Mouse (Mus musculus) limb, embryonic 10.5 days (tissue): Measurements from ENCODE around the gene Gpr146. TPM values are rescaled to one million over a fixed set of nuclear protein-coding genes. Genes with fewer than 3 reads are reported as not detected.

Experiments
- DNase-seq: peaks from one replicate; pipeline ENCODE4 v3.0.0-alpha.2; 2017; ENCODE audit warnings: low spot score
- H3K27ac ChIP-seq: fragments of 300-500 bp; sonication (generic); 2 replicates; pipeline ENCODE4 v1.5.1; 2016; ENCODE audit warnings: mild to moderate bottlenecking
- H3K27me3 ChIP-seq: fragments of 300-500 bp; sonication (generic); 2 replicates; pipeline ENCODE4 v1.6.1; 2016; ENCODE audit warnings: low read depth, mild to moderate bottlenecking; ENCODE audit not compliant: poor library complexity, severe bottlenecking
- H3K36me3 ChIP-seq: fragments of 300-500 bp; sonication (generic); 2 replicates; pipeline ENCODE4 v1.6.1; 2016; ENCODE audit warnings: mild to moderate bottlenecking, moderate library complexity
- H3K4me1 ChIP-seq: fragments of 300-500 bp; sonication (generic); 2 replicates; pipeline ENCODE4 v1.6.1; 2016
- H3K4me3 ChIP-seq: fragments of 300-500 bp; sonication (generic); 2 replicates; pipeline ENCODE4 v1.5.1; 2016; ENCODE audit warnings: mild to moderate bottlenecking, moderate library complexity
- H3K9me3 ChIP-seq: fragments of 300-500 bp; sonication (generic); replicated peaks from 2 replicates; pipeline ENCODE4 v1.6.1; 2016; ENCODE audit warnings: mild to moderate bottlenecking
- WGBS: fragments of 180-500 bp; shearing (Covaris S2); methylation state at CpG from one replicate; pipeline ENCODE4 v1.1.7; 2016; 5-methylcytosine and 5-hydroxymethylcytosine counted together
- polyA plus RNA-seq: library from polyadenylated mRNA; unstranded; fragments of >200 nt; fragmentation: Nextera tagmentation; extraction: Ambion mirVana; gene quantifications from 2 replicates; pipeline ENCODE4 v1.2.1, GENCODE M21; 2016

Gpr146 gene
- polyA plus RNA-seq, 1 experiment from 2014 or later, result 2.3 TPM

DNA sequence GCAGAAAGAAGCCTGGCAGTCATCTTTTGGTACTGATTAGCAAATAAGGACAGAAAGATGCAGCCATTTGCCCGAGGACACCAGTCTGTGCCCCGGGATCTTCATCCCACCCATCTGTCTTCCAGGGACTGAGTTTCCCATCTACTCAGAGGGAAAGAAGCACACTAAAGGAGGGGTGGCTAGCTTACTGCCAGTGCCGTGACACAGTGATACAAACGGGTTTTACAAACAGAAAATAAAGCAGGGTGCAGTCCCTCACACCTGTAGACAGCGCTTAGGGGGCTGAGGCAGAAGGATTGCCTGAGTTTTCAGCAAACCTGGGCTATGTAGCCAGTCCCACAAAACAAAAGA, 32.2 kb upstream of the Gpr146 start:
- Histone ChIP-seq H3K27ac (peak overlapping the region; percentile 89; the same call in 1 of the 2 replicates), H3K36me3 (peaks cover 25% of the 10 kb centered on the region), H3K27me3 (no peaks in the 10 kb centered on the region), H3K9me3 (no peaks in the 10 kb centered on the region), H3K4me3 (peak overlapping the region; percentile 87), H3K4me1 (peaks cover 19% of the 10 kb centered on the region)
- 11% methylated on average over 5 of the region's 5 CpGs for WGBS
- no peak for DNase-seq

DNA sequence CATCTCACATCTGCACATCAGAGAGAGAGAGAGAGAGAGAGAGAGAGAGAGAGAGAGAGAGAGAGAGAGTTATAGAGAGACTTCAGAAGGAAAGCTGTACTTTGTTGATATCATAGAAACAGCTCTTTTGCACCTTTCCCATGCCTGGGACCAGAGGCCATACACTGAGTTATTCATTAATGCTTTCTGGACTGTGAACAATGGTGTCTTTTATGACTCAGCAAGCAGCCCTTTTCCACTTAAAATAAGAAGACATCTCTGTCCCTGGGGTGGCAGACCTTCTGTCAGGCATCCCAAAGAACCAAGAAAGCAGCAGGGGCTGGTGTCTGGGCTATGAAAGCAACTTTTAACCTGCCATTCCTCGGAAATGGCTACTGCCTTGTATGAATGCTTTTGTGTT, 30.3 kb upstream of the Gpr146 start:
- no peak for DNase-seq
- Histone ChIP-seq H3K27me3 (peaks cover 17% of the 10 kb centered on the region), H3K4me1 (peaks cover 36% of the 10 kb centered on the region), H3K9me3 (no peaks in the 10 kb centered on the region), H3K27ac (no peak overlapping the region), H3K36me3 (peaks cover 8% of the 10 kb centered on the region), H3K4me3 (no peak overlapping the region)
- WGBS, result 74% methylated on average over 1 of the region's 1 CpGs

DNA sequence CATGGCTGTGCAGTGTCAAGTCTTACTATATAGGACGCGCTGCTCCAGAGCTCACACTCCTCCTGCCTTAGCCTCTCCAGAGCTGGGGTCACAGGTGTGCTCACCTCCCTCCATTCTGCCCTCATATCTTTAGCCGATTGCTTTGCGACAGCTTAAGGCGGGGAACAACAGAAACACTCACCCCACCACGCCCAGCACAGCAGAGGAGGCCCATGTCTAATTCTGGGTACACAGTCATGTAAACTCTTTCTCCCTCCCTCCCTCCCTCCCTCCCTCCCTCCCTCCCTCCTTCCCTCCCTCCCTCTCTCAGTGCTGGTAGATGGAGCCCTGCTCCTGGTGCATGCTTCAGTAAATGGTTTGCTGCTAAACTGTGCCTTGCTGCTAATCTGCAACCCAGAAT, 27.8 kb upstream of the Gpr146 start:
- WGBS, result 84% methylated on average over 6 of the region's 6 CpGs
- peaks cover 27% of the 10 kb centered on the region for H3K27me3 ChIP-seq
- H3K27ac ChIP-seq, result no peak overlapping the region
- no peak for DNase-seq
- H3K36me3 ChIP-seq, result no peaks in the 10 kb centered on the region
- no peaks in the 10 kb centered on the region for H3K9me3 ChIP-seq
- peaks cover 29% of the 10 kb centered on the region for H3K4me1 ChIP-seq
- no peak overlapping the region for H3K4me3 ChIP-seq

DNA sequence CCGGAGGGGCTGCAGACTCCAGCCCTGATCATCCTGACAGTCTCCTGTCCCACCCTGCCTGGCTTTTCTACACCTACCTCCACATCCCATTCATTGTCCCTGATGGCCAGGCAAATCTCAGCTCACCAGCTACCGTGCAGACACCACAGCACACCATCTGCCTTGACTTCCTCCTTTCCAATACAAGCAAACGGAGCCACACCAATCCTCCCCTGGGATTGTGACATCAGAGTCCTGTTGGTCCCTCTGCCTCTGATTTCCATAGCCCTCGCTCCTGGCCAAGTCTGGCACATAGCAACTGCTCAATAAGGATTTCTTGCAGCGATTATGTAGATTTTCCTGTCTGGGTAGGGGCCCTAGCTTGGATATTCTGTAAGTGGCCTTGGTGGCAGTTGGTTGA, 26.4 kb upstream of the Gpr146 start, which contains the start of gene Cox19:
Gene Cox19 (minus strand): TSS at position 285 of the 400 bp plus-strand sequence.
- WGBS, result 52% methylated on average over 5 of the region's 5 CpGs
- H3K4me3 ChIP-seq, result 0 out of 2 replicates have a peak within 1 kb of the TSS, but pooled peaks have one; percentile 1

DNA sequence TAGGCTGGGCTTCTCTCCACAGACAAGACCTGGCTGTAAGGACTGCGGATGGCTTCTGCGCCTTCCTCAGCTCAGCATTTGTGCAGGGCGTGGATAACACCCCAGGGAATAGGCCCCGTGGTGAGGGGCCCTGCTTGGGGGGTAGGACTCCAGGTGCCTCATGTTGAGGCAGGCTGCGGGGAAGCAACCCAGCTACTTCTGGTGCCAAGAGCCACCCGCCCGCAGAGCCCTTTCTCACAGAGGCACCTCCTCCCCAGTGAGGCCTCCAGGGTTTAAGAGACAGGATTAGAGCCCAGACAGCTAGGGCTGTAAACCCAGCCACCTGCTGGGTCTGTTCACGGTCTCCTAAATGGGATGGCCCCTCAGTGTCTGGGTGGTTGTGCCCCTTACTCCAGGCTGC, 25.9 kb upstream of the Gpr146 start:
- DNase-seq, result no peak
- Histone ChIP-seq H3K9me3 (no peaks in the 10 kb centered on the region), H3K4me3 (0 out of 2 replicates have a peak overlapping the region, but pooled peaks have one; percentile 1), H3K4me1 (peaks cover 28% of the 10 kb centered on the region), H3K27me3 (peaks cover 31% of the 10 kb centered on the region), H3K27ac (peak overlapping the region; percentile 19), H3K36me3 (no peaks in the 10 kb centered on the region)
- WGBS, result 27% methylated on average over 8 of the region's 8 CpGs

More for the DNA sequence above, 26.4 kb upstream of the Gpr146 start, which contains the start of gene Cox19:
- H3K4me1 ChIP-seq, result peaks cover 25% of the 10 kb centered on the region
- H3K36me3 ChIP-seq, result no peaks in the 10 kb centered on the region
- no peaks in the 10 kb centered on the region for H3K9me3 ChIP-seq
- peaks cover 29% of the 10 kb centered on the region for H3K27me3 ChIP-seq
- DNase-seq, result no peak
- peak within 1 kb of the TSS; percentile 19 for H3K27ac ChIP-seq

DNA sequence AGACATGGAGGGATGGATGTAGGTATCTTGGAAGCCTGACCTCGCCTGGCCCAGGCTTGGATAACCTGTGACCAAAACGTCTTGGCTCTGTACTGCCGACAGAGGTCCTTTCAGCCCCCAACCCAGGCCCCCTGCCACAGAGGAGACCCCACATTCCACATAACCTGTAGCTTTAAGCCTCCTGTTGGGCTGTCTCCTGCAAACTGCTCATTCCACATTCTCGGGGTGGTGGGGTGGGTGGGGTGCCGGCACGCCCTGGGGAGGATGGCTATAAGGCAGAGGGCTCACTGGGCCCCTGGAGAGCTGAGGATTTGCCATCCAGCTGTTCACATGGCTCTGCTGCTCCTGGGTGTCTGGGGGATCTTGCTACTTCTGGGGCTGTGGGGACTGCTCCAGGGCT, 25.2 kb upstream of the Gpr146 start, which contains the start of gene Cyp2w1:
Gene Cyp2w1 (plus strand): TSS at position 301 of the 400 bp plus-strand sequence.
- Histone ChIP-seq H3K4me3 (0 out of 2 replicates have a peak within 1 kb of the TSS, but pooled peaks have one; percentile 1), H3K36me3 (no peaks in the 10 kb centered on the region), H3K27me3 (peaks cover 31% of the 10 kb centered on the region), H3K4me1 (peaks cover 35% of the 10 kb centered on the region), H3K9me3 (no peaks in the 10 kb centered on the region), H3K27ac (peak within 1 kb of the TSS; percentile 19)
- WGBS, result 54% methylated on average over 6 of the region's 6 CpGs
- DNase-seq, result no peak

DNA sequence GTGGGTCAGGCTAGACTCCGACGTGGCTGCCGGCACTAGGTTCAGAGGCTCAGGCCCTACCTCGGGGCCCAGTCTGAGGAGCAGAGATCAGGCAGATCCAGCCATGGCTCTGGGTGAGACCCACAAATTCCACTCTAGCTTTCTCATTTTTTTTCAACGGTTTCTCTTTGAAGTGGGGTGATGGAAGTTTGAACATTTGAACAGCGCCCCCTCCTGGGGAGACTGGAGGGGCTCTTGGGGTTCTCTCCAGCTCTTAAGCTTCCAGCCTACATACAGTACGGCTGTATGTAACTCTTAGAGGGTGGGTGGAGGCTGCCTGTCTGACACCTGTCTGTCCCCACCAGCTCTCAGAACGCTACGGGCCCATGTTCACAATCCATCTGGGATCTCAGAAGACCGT, 24.0 kb upstream of the Gpr146 start:
- H3K27me3 ChIP-seq, result peaks cover 31% of the 10 kb centered on the region

DNA sequence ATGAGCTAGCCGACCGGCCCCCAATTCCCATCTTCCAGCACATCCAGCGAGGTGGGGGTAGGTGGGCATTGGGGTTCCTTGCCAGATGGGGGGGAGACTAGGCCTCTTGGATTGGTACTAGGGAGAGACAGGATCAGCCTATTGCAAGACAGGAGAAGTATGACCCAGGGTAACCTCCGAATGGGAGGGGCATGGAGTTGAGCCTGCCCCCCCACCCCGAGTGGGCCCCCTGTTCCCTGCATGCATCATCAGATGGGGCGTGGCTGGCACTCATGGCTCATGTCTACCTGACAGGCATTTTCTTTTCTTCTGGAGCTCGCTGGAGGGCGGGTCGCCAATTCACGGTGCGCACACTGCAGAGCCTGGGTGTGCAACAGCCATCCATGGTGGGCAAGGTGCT, 23.6 kb upstream of the Gpr146 start:
- Histone ChIP-seq H3K27me3 (peaks cover 31% of the 10 kb centered on the region), H3K4me1 (peaks cover 35% of the 10 kb centered on the region)

More for the DNA sequence above, 24.0 kb upstream of the Gpr146 start:
- H3K4me1 ChIP-seq, result peaks cover 35% of the 10 kb centered on the region
- no peaks in the 10 kb centered on the region for H3K36me3 ChIP-seq
- no peak overlapping the region for H3K4me3 ChIP-seq
- 61% methylated on average over 10 of the region's 10 CpGs for WGBS
- no peak for DNase-seq
- H3K9me3 ChIP-seq, result no peaks in the 10 kb centered on the region
- no peak overlapping the region for H3K27ac ChIP-seq

DNA sequence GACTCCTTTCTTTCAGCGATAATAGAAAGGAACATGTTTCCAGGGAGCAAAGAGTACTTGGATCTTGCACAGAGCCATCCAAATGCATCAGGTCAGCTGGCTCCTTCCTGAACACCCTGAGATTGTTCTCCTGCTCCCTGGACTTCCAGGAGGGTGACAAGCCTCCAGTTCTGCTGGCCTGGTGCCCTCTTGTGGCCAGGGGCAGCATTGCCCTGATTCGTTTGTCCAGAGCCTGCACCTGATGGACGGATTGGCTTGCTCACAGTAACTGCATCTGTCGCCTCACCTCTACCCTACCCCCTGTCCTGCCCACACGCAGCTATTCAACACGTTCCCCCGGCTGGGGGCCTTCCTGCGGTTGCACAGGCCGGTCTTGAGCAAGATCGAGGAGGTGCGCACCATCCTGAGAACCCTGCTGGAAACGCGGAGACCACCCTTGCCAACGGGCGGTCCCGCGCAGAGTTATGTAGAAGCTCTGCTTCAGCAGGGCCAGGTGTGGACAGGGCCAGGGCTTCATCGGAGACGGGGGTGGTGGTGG, 22.2 kb upstream of the Gpr146 start:
- WGBS, result 38% methylated on average over 19 of the region's 19 CpGs
- Histone ChIP-seq H3K27ac (no peak overlapping the region), H3K9me3 (no peaks in the 10 kb centered on the region), H3K4me1 (peaks cover 32% of the 10 kb centered on the region), H3K36me3 (0 out of 2 replicates have a peak, but pooled peaks cover 4% of the 10 kb centered on the region), H3K27me3 (peaks cover 31% of the 10 kb centered on the region), H3K4me3 (no peak overlapping the region)
- peak; percentile 82 for DNase-seq

More for the DNA sequence above, 23.6 kb upstream of the Gpr146 start:
- no peaks in the 10 kb centered on the region for H3K36me3 ChIP-seq
- no peaks in the 10 kb centered on the region for H3K9me3 ChIP-seq
- DNase-seq, result no peak
- no peak overlapping the region for H3K27ac ChIP-seq
- H3K4me3 ChIP-seq, result no peak overlapping the region
- WGBS, result 85% methylated on average over 11 of the region's 11 CpGs

DNA sequence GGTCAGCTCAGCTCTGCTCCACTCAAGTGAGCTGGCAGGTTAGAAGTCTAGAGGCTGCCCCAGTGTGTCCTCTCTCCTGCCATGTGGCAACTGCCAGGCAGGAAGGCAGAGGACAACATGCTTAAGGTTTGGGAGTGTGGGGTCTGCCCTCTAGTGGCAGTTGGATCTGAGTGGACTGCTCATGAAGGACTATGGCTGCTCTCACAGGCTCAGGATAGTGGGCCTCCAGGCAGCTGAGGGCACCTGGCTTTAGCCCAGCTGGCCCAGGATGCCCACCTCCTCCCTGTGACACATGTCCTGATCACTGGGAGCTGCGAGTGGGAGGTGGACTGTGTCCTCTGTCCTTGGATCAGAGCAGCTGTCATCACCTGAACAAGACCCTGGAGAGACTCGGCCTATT, 18.8 kb upstream of the Gpr146 start:
- Histone ChIP-seq H3K27me3 (0 out of 2 replicates have a peak, but pooled peaks cover 4% of the 10 kb centered on the region), H3K27ac (no peak overlapping the region), H3K9me3 (no peaks in the 10 kb centered on the region), H3K4me1 (peaks cover 21% of the 10 kb centered on the region), H3K4me3 (no peak overlapping the region), H3K36me3 (peaks cover 20% of the 10 kb centered on the region; the same call in 1 of the 2 replicates)
- WGBS, result 74% methylated on average over 2 of the region's 2 CpGs
- no peak for DNase-seq

DNA sequence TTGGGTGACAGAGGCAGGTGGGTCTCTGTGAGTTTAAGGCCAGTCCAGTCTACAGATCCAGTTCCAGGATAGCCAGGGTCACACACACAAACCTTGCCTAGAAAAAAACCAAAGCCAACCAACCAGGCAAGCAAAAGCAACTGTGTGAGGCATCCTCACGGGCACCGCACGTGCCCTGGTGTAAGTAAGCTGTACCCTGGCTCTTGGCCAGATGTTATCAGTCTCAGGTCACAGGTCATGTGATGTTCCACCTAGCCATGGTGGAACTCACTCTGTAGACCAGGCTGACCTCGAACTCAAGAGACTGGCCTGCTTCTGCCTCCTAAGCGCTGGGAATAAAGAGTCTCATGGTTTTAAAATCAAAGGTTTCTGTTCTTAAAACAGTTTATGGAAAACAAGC, 18.3 kb upstream of the Gpr146 start:
- Histone ChIP-seq H3K4me3 (no peak overlapping the region), H3K36me3 (peaks cover 22% of the 10 kb centered on the region; the same call in 1 of the 2 replicates), H3K27me3 (0 out of 2 replicates have a peak, but pooled peaks cover 4% of the 10 kb centered on the region), H3K9me3 (no peaks in the 10 kb centered on the region), H3K27ac (no peak overlapping the region), H3K4me1 (peaks cover 22% of the 10 kb centered on the region)
- no peak for DNase-seq
- WGBS, result 93% methylated on average over 5 of the region's 5 CpGs

DNA sequence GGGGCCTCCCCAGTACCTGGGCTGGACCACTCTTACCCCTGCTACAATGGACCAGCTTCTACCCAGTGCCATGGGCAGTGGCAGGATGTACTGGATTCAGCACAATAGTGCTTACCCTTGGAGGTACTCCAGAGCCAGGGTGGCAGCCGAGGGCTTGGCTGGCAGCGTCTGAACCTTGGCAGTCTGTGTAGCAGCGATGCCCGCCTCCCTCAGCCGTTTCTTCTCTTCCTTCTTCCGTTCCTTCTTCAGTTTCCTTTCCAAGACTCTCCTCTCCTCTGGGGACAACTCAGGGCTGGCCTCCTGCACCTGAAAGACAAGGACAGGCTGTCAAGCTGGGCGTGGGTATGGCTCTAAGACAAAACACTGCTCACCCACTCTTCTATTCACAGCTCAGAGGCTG, 13.6 kb upstream of the Gpr146 start:
- Histone ChIP-seq H3K36me3 (peaks cover 22% of the 10 kb centered on the region; the same call in 1 of the 2 replicates), H3K27me3 (no peaks in the 10 kb centered on the region), H3K9me3 (no peaks in the 10 kb centered on the region), H3K4me3 (no peak overlapping the region), H3K27ac (no peak overlapping the region), H3K4me1 (peaks cover 33% of the 10 kb centered on the region)
- WGBS, result 72% methylated on average over 7 of the region's 7 CpGs
- no peak for DNase-seq

DNA sequence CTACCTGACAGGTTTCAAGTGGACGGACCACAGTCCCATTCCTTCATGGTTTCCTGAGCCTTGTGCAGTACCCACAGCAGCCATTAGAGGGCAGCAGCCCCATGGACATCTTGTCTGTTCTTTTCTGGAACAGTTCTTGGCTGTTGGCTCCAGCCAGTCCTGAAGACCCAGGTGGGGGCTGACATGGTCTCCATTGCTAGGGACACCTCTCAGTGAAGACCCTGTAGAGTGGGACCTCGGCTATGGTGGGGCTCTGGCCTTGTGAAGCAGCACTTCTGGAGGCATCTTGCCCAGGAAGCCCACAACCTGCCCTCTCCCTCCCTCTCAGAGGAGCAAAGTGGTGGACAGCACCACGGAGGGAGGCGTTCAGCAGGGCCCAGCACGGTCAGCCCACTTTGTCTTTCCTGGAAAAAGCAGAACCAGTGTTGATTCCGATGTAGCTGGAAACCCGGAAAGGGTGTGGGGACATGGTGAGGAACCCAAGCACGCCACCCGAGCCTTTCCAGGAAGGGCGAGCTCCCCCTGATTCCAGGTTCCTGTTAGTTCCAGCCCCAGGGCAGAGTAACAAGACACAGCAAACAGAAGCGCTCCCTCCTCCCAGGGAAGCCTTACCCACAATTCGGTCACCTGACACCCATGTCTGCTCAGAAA, 13.1 kb upstream of the Gpr146 start:
- peak overlapping the region; percentile 2; the same call in 1 of the 2 replicates for H3K4me3 ChIP-seq
- H3K27ac ChIP-seq, result peak overlapping the region; percentile 72
- H3K36me3 ChIP-seq, result peaks cover 22% of the 10 kb centered on the region; the same call in 1 of the 2 replicates
- peaks cover 33% of the 10 kb centered on the region for H3K4me1 ChIP-seq
- 36% methylated on average over 12 of the region's 12 CpGs for WGBS
- peak; percentile 92 for DNase-seq
- H3K9me3 ChIP-seq, result no peaks in the 10 kb centered on the region
- no peaks in the 10 kb centered on the region for H3K27me3 ChIP-seq
